Mouse (Mus musculus): ENCODE measurements at regions not wholly inside any gene's neighbourhood (a gene's known extent, or its start where the extent isn't known, plus 50 kb on each side); places are given as distances from the start of the nearest gene placed in this dataset.
A peak's percentile ranks its signal among the peaks of the same experiment; 100 is the strongest.

DNA sequence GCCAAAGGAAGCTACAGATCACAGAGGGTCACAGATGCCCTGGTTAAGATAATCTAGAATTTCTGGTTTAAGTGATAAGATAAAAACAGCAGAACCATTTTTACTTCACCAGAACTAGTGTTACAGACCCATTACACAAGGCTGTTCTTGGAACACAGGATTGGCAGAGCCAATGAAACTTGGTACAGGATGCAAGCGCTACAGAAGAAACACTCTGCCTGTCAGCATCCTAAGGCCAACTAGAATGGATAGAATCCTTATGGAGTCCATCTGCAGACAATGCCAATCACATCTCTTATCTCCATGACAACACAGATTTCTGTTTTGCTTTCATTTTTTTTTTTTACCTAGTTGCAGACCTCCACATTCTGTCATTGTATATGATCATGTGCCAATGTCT, 759.4 kb upstream of the Stxbp6 start:
- no peak for DNase-seq (ENCODE audit: extremely low spot score)

DNA sequence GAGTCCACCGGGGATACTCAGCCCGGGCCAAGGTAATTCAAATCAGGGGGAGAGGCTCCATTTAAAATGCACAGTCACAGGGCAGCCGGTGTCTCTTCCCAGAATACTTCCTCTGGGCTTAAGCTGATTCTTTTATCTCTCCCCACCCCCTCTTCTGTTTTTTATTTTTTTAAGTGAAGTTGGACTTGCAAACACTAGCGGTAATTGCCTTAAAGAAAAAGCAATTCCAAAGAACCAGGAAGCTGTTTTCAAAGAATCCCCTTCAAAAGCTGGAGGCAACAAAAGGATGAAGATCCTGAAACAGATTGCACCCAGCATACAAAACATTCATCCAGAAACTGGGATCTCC, 758.9 kb upstream of the Stxbp6 start:
- peak; percentile 4 for DNase-seq (ENCODE audit: extremely low spot score)

DNA sequence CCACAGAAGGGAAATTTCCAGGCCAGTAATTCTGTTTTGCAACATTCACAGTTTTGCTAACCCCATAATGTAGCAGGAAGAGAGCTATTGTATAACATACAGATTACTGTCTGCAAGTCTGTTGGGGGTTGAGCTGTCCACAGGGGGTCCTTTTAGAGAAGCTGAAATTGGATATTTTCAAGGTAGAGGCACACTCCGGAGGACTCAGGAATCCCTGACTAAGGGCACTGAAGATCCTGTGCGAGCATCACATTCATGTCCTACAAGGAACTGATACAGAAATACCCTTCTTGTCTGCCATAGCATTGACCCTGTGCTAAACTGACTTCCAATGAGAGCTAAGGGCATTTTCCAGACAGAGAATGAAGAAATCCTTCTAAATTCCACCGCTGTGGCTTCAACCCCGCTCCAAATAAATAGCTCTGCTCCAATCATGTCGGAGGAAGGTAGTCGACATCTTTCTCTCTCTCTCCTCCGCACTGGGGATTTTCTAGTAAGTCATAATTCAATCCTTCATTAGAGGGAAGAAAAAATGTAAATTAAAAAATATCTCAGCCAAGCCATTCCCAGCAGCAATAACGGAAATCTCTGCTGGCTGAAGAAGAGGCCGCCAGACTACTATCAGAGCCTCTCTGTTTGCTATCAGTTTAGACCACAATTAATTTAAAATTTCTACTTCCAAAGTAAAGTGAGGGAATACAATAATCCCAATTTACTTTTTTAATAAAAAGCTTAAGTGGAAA, 758.3 kb upstream of the Stxbp6 start:
- DNase-seq (ENCODE audit: extremely low spot score): peak; percentile 6

DNA sequence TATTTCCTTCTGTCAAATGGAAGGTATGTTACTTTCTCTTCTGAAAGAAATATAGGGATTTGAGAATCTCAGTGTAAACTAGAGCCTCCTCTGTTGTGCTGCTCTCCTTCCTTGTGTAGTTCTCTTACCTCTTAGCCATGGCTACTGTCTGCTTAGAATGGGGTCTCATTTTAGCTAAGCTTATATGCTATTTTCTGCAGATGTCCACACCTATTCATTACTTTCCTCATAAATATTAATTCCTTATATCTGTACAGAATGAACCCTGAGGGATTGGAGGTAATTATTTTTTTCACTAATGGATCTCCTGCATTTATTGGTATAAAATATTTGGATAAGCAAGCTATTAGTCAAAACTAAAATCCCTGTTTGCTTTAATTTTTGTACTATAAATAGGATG, 750.4 kb upstream of the Stxbp6 start:
- DNase-seq (ENCODE audit: extremely low spot score): no peak

All from embryo, embryonic 9.5 days (tissue).